Mouse (Mus musculus) heart, embryonic 10.5 days (tissue): ENCODE results near the gene Olfml2b. TPM values are rescaled to one million over a fixed set of nuclear protein-coding genes. Genes with fewer than 3 reads are reported as not detected.

Experiments
- DNase-seq: peaks from one replicate; pipeline ENCODE4 v3.0.0-alpha.2; 2017; ENCODE audit warnings: low spot score
- H3K27ac ChIP-seq: fragments of 300-500 bp; sonication (generic); 2 replicates; pipeline ENCODE4 v1.5.1; 2016; ENCODE audit warnings: mild to moderate bottlenecking
- H3K27me3 ChIP-seq: fragments of 300-500 bp; sonication (generic); 2 replicates; pipeline ENCODE4 v1.6.1; 2016; ENCODE audit warnings: mild to moderate bottlenecking; ENCODE audit not compliant: poor library complexity, insufficient read depth, severe bottlenecking
- H3K36me3 ChIP-seq: fragments of 300-500 bp; sonication (generic); 2 replicates; pipeline ENCODE4 v1.6.1; 2016; ENCODE audit warnings: mild to moderate bottlenecking, moderate library complexity
- H3K4me1 ChIP-seq: fragments of 300-500 bp; sonication (generic); 2 replicates; pipeline ENCODE4 v1.6.1; 2016; ENCODE audit warnings: mild to moderate bottlenecking
- H3K4me3 ChIP-seq: fragments of 300-500 bp; sonication (generic); 2 replicates; pipeline ENCODE4 v1.5.1; 2016; ENCODE audit warnings: mild to moderate bottlenecking, moderate library complexity
- H3K9me3 ChIP-seq: fragments of 300-500 bp; sonication (generic); 2 replicates; pipeline ENCODE4 v1.6.1; 2016; ENCODE audit warnings: mild to moderate bottlenecking, moderate library complexity
- WGBS: fragments of 180-500 bp; shearing (Covaris S2); methylation state at CpG from one replicate; pipeline ENCODE4 v1.1.7; 2016; 5-methylcytosine and 5-hydroxymethylcytosine counted together
- polyA plus RNA-seq: library from polyadenylated mRNA; unstranded; fragments of >200 nt; fragmentation: Nextera tagmentation; extraction: Ambion mirVana; gene quantifications from 2 replicates; pipeline ENCODE4 v1.2.1, GENCODE M21; 2016

The Olfml2b gene
- polyA plus RNA-seq, 1 experiment from 2014 or later: 31.4 TPM

DNA sequence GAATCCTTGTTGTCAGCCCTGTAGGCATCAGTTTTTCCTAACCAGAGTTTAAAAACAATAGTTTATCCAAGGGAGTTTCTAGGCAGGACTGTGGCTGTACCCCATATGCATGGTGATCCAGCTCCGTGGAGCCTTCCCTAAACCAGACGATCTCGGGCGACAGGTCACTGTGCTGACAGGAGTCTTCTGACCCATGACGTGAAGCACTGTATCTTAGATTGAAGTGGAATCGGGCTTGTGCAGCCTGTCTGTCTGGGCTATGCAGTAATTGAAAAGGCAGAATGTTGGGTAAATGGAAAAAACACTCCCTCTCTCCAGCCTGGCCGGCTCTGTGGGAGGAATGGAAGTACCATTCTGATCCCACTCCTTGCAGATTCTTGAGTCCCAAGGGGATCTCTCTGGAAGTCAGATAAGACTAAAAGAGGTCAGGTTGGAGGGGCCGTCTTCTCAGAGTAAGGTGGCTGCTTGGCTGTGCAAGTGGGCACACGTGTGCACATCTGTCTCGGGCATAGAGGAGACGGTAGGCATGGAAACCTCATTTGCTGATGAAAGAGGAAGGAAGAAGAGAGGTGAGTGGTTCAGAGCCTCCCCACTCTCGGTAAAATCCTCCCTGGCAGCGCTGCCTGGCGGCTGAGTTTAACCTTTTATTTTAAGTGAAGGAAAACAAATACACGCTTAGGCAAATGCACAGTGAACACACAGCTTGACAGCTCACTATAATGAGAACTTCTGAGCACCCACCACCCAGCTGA is 7.8 kb downstream of the Olfml2b start:
- 41% methylated on average over 15 of the region's 15 CpGs for WGBS
- Histone ChIP-seq H3K4me3 (peak overlapping the region; percentile 13), H3K27ac (peak overlapping the region; percentile 91), H3K27me3 (no peaks in the 10 kb centered on the region), H3K4me1 (peaks cover 49% of the 10 kb centered on the region), H3K9me3 (no peaks in the 10 kb centered on the region), H3K36me3 (peaks cover 46% of the 10 kb centered on the region)
- peak; percentile 82 for DNase-seq

DNA sequence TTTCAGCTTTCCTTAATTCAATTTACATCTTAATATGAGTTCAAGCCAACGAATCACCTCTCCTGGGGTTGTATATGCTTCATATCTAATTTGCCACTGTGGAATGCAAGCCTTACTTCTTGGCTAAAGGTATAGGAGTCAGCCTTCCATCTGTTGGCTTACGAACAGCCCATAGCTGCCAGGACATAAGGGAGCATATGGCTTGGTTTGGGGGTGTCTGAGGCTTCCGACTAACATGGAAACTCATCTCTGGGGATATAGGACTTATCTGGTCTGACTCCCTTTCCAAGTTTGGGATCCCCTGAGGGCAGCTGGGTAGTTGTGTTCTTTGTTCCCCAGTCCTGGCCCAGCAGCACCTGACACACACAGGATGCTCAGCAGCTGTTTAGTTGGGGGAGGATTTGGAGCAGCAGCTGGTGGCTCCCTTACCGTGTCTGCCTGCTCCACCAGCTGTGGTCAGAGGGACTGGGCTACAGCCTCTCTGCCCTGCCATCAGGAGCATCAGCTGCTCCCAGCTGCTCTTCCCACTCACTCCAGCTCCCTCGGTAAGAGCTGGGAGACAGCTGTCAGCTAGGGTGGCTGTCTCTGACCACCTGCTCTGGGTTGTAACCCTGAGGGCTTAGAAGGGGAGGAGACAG is 11.1 kb downstream of the Olfml2b start:
- DNase-seq: no peak
- H3K4me1 ChIP-seq: peaks cover 49% of the 10 kb centered on the region
- no peak overlapping the region for H3K4me3 ChIP-seq
- 75% methylated on average over 5 of the region's 5 CpGs for WGBS
- no peak overlapping the region for H3K27ac ChIP-seq
- H3K36me3 ChIP-seq: peaks cover 51% of the 10 kb centered on the region
- no peaks in the 10 kb centered on the region for H3K27me3 ChIP-seq
- H3K9me3 ChIP-seq: no peaks in the 10 kb centered on the region

DNA sequence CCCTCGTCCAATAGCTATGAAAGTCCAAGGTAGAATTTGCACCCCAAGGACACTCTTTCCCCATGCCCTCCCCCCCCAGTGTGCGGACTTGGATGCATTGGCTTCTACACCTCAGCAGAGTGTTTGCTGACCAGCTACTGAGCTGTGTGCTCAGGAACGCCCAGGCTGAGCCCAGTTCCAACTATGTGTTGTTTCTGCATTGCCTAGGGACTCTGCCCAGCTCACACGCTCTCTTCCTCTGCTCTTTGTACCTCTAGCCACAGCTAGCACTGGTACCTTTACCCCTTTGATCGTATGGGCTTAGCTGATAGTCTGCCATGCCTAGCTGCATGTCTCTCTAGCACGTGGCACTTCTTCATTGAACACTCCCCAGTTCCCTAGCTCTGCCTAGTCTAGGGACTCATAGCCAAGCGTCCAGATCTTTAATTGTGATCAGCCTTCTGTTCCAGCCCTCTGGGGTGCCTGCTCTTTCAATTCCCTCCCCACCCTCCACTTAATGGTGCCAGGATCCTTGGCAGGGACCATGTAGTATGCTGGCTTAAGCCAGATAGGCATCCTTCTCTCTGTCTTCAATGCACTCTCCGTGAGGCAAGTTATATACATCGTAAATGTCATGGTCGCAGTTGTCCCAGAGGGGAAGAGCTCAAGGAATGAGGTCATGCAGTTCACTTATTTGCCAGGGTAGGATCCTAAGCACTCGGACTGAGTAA is 12.3 kb downstream of the Olfml2b start:
- Histone ChIP-seq H3K27ac (0 out of 2 replicates have a peak overlapping the region, but pooled peaks have one; percentile 57), H3K36me3 (peaks cover 57% of the 10 kb centered on the region), H3K9me3 (no peaks in the 10 kb centered on the region), H3K27me3 (no peaks in the 10 kb centered on the region), H3K4me3 (no peak overlapping the region), H3K4me1 (peaks cover 37% of the 10 kb centered on the region)
- DNase-seq: no peak
- WGBS: 81% methylated on average over 11 of the region's 11 CpGs

DNA sequence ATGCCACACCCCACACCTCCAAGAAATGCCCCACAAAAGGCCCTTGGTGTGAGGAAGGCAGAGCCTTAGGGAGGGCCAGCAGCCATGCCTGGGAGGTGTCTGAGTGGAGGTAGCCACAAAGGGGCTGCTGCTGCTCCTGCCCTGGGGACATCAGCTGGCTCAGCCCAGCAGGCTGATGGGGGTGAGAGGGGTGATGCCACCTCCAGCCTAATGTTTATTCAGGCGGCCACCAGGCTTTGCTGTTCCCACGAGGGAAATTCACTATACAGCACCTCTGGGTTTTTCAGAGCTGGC is 12.8 kb downstream of the Olfml2b start:
- Histone ChIP-seq H3K9me3 (no peaks in the 10 kb centered on the region), H3K4me1 (peaks cover 32% of the 10 kb centered on the region), H3K36me3 (peaks cover 62% of the 10 kb centered on the region), H3K4me3 (no peak overlapping the region), H3K27me3 (no peaks in the 10 kb centered on the region), H3K27ac (peak overlapping the region; percentile 57; the same call in 1 of the 2 replicates)
- WGBS: 65% methylated on average over 2 of the region's 2 CpGs
- no peak for DNase-seq

DNA sequence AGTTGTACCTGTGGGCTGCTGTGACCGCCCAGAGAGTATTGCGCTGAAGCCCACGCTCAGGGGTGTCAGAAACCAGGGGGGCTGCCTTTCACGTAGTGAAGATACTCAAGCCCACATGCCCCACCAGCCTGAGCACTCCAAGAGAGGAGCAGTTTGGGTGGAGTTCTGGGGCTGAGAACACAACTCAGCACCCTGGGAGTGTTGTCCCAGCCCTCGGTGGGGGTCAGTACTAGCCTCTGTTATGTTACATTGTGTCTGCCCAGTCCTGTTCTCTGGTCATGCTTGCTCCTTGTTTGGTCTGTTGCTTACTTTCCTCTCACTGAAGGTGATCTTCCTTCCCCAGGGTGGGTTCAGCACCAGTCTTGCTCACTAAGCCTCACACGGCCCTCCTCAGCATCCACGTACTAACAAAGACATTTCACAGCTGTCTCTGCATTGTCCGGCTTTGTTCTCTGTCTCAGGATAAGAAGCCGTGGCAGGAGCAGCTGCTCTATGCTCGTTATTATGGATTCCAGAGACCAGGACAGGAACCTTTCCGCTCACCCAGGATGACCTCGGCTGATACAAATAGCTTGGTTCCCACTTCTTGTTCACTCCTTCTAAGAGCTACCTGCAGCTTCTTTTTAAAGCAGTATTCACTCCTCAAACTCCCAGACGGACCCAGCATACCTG is 13.4 kb downstream of the Olfml2b start:
- WGBS: 59% methylated on average over 13 of the region's 13 CpGs
- Histone ChIP-seq H3K36me3 (peaks cover 68% of the 10 kb centered on the region), H3K9me3 (no peaks in the 10 kb centered on the region), H3K27ac (peak overlapping the region; percentile 57), H3K27me3 (no peaks in the 10 kb centered on the region), H3K4me3 (no peak overlapping the region), H3K4me1 (peaks cover 27% of the 10 kb centered on the region)
- no peak for DNase-seq

DNA sequence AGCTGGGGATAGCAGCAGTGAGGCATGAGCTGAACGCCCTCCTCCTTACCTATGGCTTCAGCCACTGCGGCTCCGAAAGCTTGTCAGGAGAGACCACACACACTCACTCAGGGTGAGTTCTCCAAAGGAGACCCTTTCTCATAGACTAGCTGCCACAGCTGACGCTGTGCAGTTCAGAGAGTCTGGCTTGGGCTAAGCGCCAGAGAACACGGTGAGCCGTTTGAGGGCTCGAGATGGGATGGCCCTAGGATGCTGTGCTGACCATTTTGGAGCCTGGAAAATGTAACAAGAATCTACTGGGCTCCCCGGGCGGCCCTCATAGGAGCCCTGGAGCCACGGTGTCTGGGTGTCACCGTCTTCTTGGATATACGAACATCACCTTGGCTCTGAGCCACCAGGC is 14.9 kb downstream of the Olfml2b start:
- Histone ChIP-seq H3K36me3 (peaks cover 78% of the 10 kb centered on the region), H3K9me3 (no peaks in the 10 kb centered on the region), H3K4me1 (peaks cover 27% of the 10 kb centered on the region), H3K4me3 (no peak overlapping the region), H3K27me3 (no peaks in the 10 kb centered on the region), H3K27ac (no peak overlapping the region)
- whole genome bisulfite sequencing: 81% methylated on average over 13 of the region's 13 CpGs
- DNase-seq: no peak

DNA sequence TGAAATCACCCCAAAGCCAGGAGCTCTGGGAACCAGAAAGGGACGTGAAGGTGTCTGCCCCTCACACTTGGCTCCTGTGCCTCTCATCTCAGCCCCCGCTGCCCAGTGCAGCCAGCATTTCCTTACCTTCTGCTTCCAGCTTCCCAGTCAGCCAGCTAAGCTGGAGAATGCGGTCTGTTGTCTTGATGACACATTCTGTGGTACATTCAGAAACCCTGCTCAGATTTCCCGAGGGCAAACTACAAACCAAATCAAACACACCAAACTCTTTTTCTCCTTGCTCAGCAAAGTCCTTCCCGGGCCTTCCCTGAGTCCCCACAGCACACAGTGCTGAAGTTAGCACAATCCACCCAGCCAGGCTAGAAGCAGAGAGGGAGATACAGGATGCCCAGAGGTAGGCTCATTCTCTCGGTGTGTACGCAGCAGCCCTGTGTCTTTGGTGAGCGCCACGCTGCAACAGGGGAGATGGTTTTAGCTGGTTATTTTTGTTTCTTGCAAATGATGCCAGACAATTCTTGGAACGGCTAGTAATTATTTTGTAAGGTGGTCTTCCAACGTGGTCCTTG is 20.4 kb downstream of the Olfml2b start:
- H3K36me3 ChIP-seq: peaks cover 88% of the 10 kb centered on the region
- H3K27ac ChIP-seq: no peak overlapping the region
- no peaks in the 10 kb centered on the region for H3K9me3 ChIP-seq
- 86% methylated on average over 11 of the region's 11 CpGs for WGBS
- H3K27me3 ChIP-seq: 0 out of 2 replicates have a peak, but pooled peaks cover 3% of the 10 kb centered on the region
- H3K4me3 ChIP-seq: no peak overlapping the region
- no peak for DNase-seq
- H3K4me1 ChIP-seq: no peaks in the 10 kb centered on the region

DNA sequence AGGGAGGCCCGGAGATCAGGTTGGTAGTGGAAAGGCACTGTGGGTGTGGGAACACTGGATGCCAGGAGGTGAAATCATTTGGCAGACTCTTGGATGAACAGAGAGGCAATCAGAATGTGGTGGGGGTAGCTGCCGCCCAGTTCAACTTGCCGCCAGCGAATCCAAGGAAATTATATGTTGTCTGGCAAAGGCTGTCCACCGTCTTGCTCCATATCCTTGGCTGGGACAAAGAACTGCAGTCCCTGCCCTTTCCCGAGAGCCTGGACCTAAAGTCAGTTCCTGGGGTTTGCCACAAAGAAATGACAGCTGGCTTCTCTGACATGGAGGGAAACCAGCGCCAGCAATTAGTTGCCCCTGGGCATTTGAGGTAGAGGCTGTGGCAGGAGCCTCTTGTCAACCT is 20.9 kb downstream of the Olfml2b start:
- H3K36me3 ChIP-seq: peaks cover 89% of the 10 kb centered on the region
- H3K27ac ChIP-seq: no peak overlapping the region
- DNase-seq: no peak
- H3K4me1 ChIP-seq: no peaks in the 10 kb centered on the region
- H3K9me3 ChIP-seq: no peaks in the 10 kb centered on the region
- 84% methylated on average over 7 of the region's 7 CpGs for WGBS
- no peak overlapping the region for H3K4me3 ChIP-seq
- 0 out of 2 replicates have a peak, but pooled peaks cover 3% of the 10 kb centered on the region for H3K27me3 ChIP-seq

DNA sequence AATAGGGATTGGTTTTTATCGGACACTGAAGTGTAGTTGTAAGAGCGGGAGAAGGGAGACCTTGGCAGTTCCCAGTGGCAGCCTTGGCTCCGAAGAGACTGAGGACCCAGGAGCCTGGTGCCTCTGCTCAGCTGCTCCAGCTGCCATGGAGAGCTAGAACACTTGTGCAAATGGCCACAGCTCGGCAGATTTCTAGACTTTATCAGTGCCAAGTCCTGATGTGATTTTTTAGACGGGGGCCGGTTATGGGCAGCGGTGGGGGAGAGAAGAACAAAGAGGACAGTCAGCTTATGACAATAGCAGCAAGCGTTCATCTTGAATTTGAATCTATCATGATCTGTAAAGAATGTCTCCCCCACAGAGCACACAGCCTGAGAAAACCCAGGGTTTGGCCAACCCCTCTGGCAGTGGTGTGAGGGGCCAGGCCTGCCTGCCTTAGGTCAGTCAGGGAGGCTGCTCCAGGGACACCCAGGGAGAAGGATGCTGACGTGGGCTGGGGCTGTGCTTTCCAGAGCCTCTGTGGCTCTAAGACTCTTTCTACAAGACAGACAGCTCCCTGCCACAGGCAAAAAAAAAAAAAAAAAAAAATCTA is 29.9 kb downstream of the Olfml2b start:
- peaks cover 32% of the 10 kb centered on the region for H3K4me1 ChIP-seq
- WGBS: 73% methylated on average over 9 of the region's 9 CpGs
- no peak overlapping the region for H3K27ac ChIP-seq
- H3K4me3 ChIP-seq: no peak overlapping the region
- peaks cover 71% of the 10 kb centered on the region for H3K36me3 ChIP-seq
- H3K27me3 ChIP-seq: no peaks in the 10 kb centered on the region
- no peak for DNase-seq
- no peaks in the 10 kb centered on the region; the same call in 1 of the 2 replicates for H3K9me3 ChIP-seq

DNA sequence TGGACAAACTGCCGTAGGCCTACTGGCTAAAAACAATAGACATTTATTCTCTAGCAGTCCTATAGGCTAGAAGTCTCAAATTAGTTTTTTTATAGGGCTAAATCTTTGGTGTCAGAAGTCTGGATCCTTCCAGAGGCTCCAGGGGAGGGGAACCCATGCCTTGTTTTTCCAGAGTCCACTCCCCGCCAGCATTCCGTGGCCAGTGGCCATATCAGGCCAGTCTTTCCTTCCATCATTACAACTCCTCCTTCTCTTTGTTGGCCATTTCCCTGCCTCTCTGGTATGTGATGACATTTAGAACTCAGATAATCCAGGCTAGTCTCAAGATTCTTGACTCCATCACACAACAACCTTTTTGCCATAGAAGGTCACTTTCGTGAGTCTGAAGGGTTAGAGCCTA is 33.3 kb downstream of the Olfml2b start:
- WGBS: 66% methylated on average over 4 of the region's 4 CpGs
- peaks cover 63% of the 10 kb centered on the region for H3K36me3 ChIP-seq
- H3K4me1 ChIP-seq: peaks cover 22% of the 10 kb centered on the region
- no peak overlapping the region for H3K4me3 ChIP-seq
- no peaks in the 10 kb centered on the region; the same call in 1 of the 2 replicates for H3K9me3 ChIP-seq
- no peak for DNase-seq
- H3K27ac ChIP-seq: no peak overlapping the region
- H3K27me3 ChIP-seq: no peaks in the 10 kb centered on the region

DNA sequence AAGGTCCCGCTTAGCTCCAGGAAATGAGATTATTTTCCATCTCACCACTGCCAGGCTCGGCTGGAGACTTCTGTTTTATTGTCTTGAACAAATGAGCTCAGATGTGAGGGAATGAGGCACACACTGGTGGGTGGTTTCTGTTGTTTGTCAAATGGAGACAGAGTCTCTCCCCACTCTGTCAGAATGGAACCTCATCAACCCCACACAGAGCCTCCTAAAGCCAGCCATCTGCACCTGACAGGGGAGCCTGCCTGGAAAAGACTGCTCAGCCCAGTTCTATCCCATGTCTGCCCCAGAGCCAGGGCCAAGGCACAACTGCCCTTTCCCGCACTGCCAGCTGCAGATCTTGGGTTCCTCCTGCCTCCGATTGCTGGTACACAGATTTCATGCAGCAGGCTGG is 34.5 kb downstream of the Olfml2b start:
- peaks cover 75% of the 10 kb centered on the region for H3K36me3 ChIP-seq

DNA sequence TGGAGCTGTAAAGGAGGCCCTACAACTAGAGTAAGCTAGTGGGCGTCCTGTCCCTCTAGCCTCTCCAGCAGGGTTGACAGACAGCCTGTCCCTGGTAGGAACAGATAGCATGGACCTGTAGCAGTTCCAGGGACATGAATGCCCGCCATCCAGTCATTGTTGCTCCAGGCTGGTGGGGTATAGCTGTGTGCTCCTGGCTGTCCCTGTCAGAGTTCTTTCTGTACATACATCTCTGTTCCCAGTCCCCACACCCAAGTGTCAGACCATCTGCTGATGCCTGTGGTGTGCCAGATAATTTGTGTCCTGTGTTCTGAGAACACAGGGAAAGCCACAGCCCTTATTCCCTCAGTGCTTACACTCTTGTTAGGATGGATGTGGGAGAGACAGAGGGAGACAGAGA is 35.3 kb downstream of the Olfml2b start:
- Histone ChIP-seq H3K9me3 (no peaks in the 10 kb centered on the region; the same call in 1 of the 2 replicates), H3K27me3 (no peaks in the 10 kb centered on the region), H3K27ac (no peak overlapping the region), H3K4me3 (no peak overlapping the region), H3K4me1 (peaks cover 17% of the 10 kb centered on the region), H3K36me3 (peaks cover 77% of the 10 kb centered on the region)
- no peak for DNase-seq
- WGBS: 61% methylated on average over 2 of the region's 2 CpGs

More for the DNA sequence above, 34.5 kb downstream of the Olfml2b start:
- no peak for DNase-seq
- H3K27ac ChIP-seq: 0 out of 2 replicates have a peak overlapping the region, but pooled peaks have one; percentile 16
- H3K4me1 ChIP-seq: peaks cover 17% of the 10 kb centered on the region
- WGBS: 69% methylated on average over 4 of the region's 4 CpGs
- H3K4me3 ChIP-seq: no peak overlapping the region
- H3K27me3 ChIP-seq: no peaks in the 10 kb centered on the region
- no peaks in the 10 kb centered on the region; the same call in 1 of the 2 replicates for H3K9me3 ChIP-seq
